Mouse (Mus musculus) MEL (cell line): ENCODE measurements at regions not wholly inside any gene's neighbourhood (a gene's known extent, or its start where the extent isn't known, plus 50 kb on each side); places are given as distances from the start of the nearest gene placed in this dataset.

Source experiments
- DNase-seq: peaks from one replicate; pipeline ENCODE4 v3.0.0; 2011; ENCODE audit warnings: low read depth, low spot score
- H3K27ac ChIP-seq: 2 replicates; pipeline ENCODE4 v1.5.1; 2012; ENCODE audit warnings: low read depth, mild to moderate bottlenecking, control low read depth, low read length, moderate library complexity; ENCODE audit not compliant: control insufficient read depth
- H3K27me3 ChIP-seq, 2 experiments: fragments of 150-350 bp in 1 of 2; sonication (generic) in 1 of 2; 2 replicates each; pipeline ENCODE4 v1.6.1; 2012; ENCODE audit warnings: low read length in 2 of 2, mild to moderate bottlenecking in 2 of 2, improper control_type of control experiment in 1 of 2, moderate library complexity in 1 of 2; ENCODE audit not compliant: insufficient read depth in 2 of 2, control insufficient read depth in 1 of 2
- H3K36me3 ChIP-seq, 2 experiments: 2 replicates each; pipeline ENCODE4 v1.6.1; 2012 to 2014; ENCODE audit warnings: low read length in 2 of 2, improper control_type of control experiment in 1 of 2, inconsistent platforms in 1 of 2, mild to moderate bottlenecking in 1 of 2; ENCODE audit not compliant: insufficient read depth in 2 of 2, control insufficient read depth in 1 of 2
- H3K4me1 ChIP-seq, 2 experiments: fragments of 150-350 bp in 1 of 2; sonication (generic) in 1 of 2; 2 replicates each; pipeline ENCODE4 v1.6.1; 2012; ENCODE audit warnings: low read length in 2 of 2, improper control_type of control experiment in 1 of 2, mild to moderate bottlenecking in 1 of 2; ENCODE audit not compliant: insufficient read depth in 2 of 2, control insufficient read depth in 1 of 2
- H3K4me3 ChIP-seq, 2 experiments: fragments of 150-350 bp in 1 of 2; sonication (generic) in 1 of 2; 2 replicates each; pipeline ENCODE4 v1.5.1; 2012; ENCODE audit warnings: low read depth in 2 of 2, low read length in 2 of 2, mild to moderate bottlenecking in 2 of 2, moderate library complexity in 2 of 2, control low read depth in 1 of 2, improper control_type of control experiment in 1 of 2; ENCODE audit not compliant: control insufficient read depth in 1 of 2, insufficient read depth in 1 of 2
- H3K79me2 ChIP-seq: 2 replicates; pipeline ENCODE4 v1.6.1; 2012; ENCODE audit warnings: mild to moderate bottlenecking, low read length, moderate library complexity; ENCODE audit not compliant: control insufficient read depth, poor library complexity, insufficient read depth
- H3K9ac ChIP-seq: 2 replicates; pipeline ENCODE4 v1.6.1; 2012; ENCODE audit warnings: low read depth, mild to moderate bottlenecking, control low read depth, low read length, moderate library complexity; ENCODE audit not compliant: control insufficient read depth, poor library complexity, severe bottlenecking
- H3K9me3 ChIP-seq: fragments of 150-350 bp; sonication (generic); replicated peaks from 2 replicates; pipeline ENCODE4 v1.6.1; 2012; ENCODE audit warnings: mild to moderate bottlenecking, low read length, improper control_type of control experiment, moderate library complexity; ENCODE audit not compliant: insufficient read depth
- BHLHE40 ChIP-seq: IDR thresholded peaks from 2 replicates; pipeline ENCODE4 v1.6.1; 2012; ENCODE audit warnings: low read depth, mild to moderate bottlenecking, inconsistent platforms, low read length, improper control_type of control experiment, borderline replicate concordance
- CHD1 ChIP-seq: IDR thresholded peaks from 2 replicates; pipeline ENCODE4 v1.6.1; 2012; ENCODE audit warnings: low read depth, mild to moderate bottlenecking, inconsistent platforms, low read length, improper control_type of control experiment
- E2F4 ChIP-seq: IDR thresholded peaks from 2 replicates; pipeline ENCODE4 v1.6.1; 2011; ENCODE audit warnings: low read depth, low read length, improper control_type of control experiment, borderline replicate concordance
- ETS1 ChIP-seq: IDR thresholded peaks from 2 replicates; pipeline ENCODE4 v1.6.1; 2012; ENCODE audit warnings: low read depth, mild to moderate bottlenecking, inconsistent platforms, low read length, improper control_type of control experiment, moderate library complexity
- GABPA ChIP-seq: IDR thresholded peaks from 2 replicates; pipeline ENCODE4 v1.6.1; 2012; ENCODE audit warnings: low read depth, mild to moderate bottlenecking, inconsistent platforms, low read length, improper control_type of control experiment, moderate library complexity
- GATA1 ChIP-seq: IDR thresholded peaks from 2 replicates; pipeline ENCODE4 v1.6.1; 2011; ENCODE audit warnings: low read depth, low read length, improper control_type of control experiment
- JUND ChIP-seq: IDR thresholded peaks from 2 replicates; pipeline ENCODE4 v1.6.1; 2011; ENCODE audit warnings: low read depth, mild to moderate bottlenecking, improper control_type of control experiment, low read length
- MEF2A ChIP-seq: IDR thresholded peaks from 2 replicates; pipeline ENCODE4 v1.6.1; 2014; ENCODE audit warnings: low read depth, mild to moderate bottlenecking, inconsistent platforms, low read length, improper control_type of control experiment; ENCODE audit not compliant: poor library complexity, insufficient replicate concordance, severe bottlenecking; ENCODE audit errors: extremely low read depth
- MYB ChIP-seq: IDR thresholded peaks from 2 replicates; pipeline ENCODE4 v1.6.1; 2011; ENCODE audit warnings: mild to moderate bottlenecking, low read depth, low read length, improper control_type of control experiment
- MYC ChIP-seq: IDR thresholded peaks from 2 replicates; pipeline ENCODE4 v1.6.1; 2011; ENCODE audit warnings: low read depth, mild to moderate bottlenecking, low read length, improper control_type of control experiment, moderate library complexity
- POLR2A ChIP-seq, 2 experiments: IDR thresholded peaks; 2 replicates each; pipeline ENCODE4 v1.6.1; 2011 to 2012; ENCODE audit warnings: low read length in 2 of 2, mild to moderate bottlenecking in 2 of 2, control low read depth in 1 of 2, improper control_type of control experiment in 1 of 2, low read depth in 1 of 2, moderate library complexity in 1 of 2; ENCODE audit not compliant: control insufficient read depth in 1 of 2, insufficient read depth in 1 of 2, poor library complexity in 1 of 2
- POLR2AphosphoS2 ChIP-seq: IDR thresholded peaks from 2 replicates; pipeline ENCODE4 v1.6.1; 2011; ENCODE audit warnings: low read length, improper control_type of control experiment
- SIN3A ChIP-seq: IDR thresholded peaks from 2 replicates; pipeline ENCODE4 v1.6.1; 2012; ENCODE audit warnings: low read length, improper control_type of control experiment, inconsistent platforms
- TAL1 ChIP-seq: IDR thresholded peaks from 2 replicates; pipeline ENCODE4 v1.6.1; 2012; ENCODE audit warnings: mild to moderate bottlenecking, inconsistent platforms, low read length, moderate library complexity, mixed read lengths
- TCF12 ChIP-seq: IDR thresholded peaks from 2 replicates; pipeline ENCODE4 v1.6.1; 2014; ENCODE audit warnings: low read depth, mild to moderate bottlenecking, inconsistent platforms, low read length, improper control_type of control experiment, moderate library complexity
- USF1 ChIP-seq: IDR thresholded peaks from 2 replicates; pipeline ENCODE4 v1.6.1; 2014; ENCODE audit warnings: low read depth, mild to moderate bottlenecking, inconsistent platforms, low read length, improper control_type of control experiment, moderate library complexity
- USF2 ChIP-seq, 2 experiments: IDR thresholded peaks; 2 replicates each; pipeline ENCODE4 v1.6.1; 2011 to 2012; ENCODE audit warnings: improper control_type of control experiment in 2 of 2, low read length in 2 of 2, borderline replicate concordance in 1 of 2, inconsistent platforms in 1 of 2, low read depth in 1 of 2, mild to moderate bottlenecking in 1 of 2; ENCODE audit not compliant: insufficient read depth in 1 of 2
- ZMIZ1 ChIP-seq: IDR thresholded peaks from 2 replicates; pipeline ENCODE4 v1.6.1; 2012; ENCODE audit warnings: low read depth, mild to moderate bottlenecking, inconsistent platforms, low read length, improper control_type of control experiment, moderate library complexity
- ZNF384 ChIP-seq: IDR thresholded peaks from 2 replicates; pipeline ENCODE4 v1.6.1; 2012; ENCODE audit warnings: low read depth, mild to moderate bottlenecking, inconsistent platforms, low read length, improper control_type of control experiment

DNA sequence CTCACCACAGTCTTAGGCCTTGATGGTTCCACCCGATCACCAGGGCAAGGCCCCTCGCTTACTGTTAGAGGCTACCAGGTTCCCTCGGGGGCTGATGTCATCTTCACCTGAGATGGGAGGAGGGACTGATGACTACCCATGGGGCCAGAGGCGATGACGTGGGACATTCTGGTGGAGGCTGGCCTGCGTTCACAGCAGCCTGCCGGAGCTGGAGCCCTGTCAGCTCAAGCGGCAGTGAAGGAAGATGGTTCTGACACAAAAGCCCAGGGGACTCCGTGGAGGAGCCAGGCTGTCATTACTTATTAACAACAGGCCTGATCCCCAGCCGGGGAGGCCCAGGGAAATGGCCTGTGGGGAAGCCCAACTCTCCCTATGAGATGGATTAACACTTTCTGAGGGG is 121.3 kb upstream of the Atp6ap2 start:
- no peak for DNase-seq
- Histone ChIP-seq H3K79me2 (no peaks in the 10 kb centered on the region), H3K9ac (no peak overlapping the region), H3K4me1 (no peaks in the 10 kb centered on the region), H3K27ac (no peak overlapping the region), H3K9me3 (no peaks in the 10 kb centered on the region), H3K36me3 (no peaks in the 10 kb centered on the region), H3K27me3 (no peaks in the 10 kb centered on the region), H3K4me3 (no peak overlapping the region)
- TF ChIP-seq TCF12 (no peak), USF1 (no peak), POLR2A (IDR thresholded peaks at IDR 0.05; ENCODE audit: control insufficient read depth in 1 of 2, insufficient read depth in 1 of 2, low read depth in 1 of 2, low read length in 2 of 2, poor library complexity in 1 of 2) (no peak), GABPA (no peak), ZMIZ1 (no peak), USF2 (IDR thresholded peaks at IDR 0.05; ENCODE audit: borderline replicate concordance in 1 of 2, insufficient read depth in 1 of 2, low read depth in 1 of 2, low read length in 2 of 2) (no peak), ETS1 (no peak), MYB (no peak), E2F4 (no peak), TAL1 (no peak), BHLHE40 (no peak), ZNF384 (no peak), POLR2AphosphoS2 (no peak), SIN3A (no peak)

DNA sequence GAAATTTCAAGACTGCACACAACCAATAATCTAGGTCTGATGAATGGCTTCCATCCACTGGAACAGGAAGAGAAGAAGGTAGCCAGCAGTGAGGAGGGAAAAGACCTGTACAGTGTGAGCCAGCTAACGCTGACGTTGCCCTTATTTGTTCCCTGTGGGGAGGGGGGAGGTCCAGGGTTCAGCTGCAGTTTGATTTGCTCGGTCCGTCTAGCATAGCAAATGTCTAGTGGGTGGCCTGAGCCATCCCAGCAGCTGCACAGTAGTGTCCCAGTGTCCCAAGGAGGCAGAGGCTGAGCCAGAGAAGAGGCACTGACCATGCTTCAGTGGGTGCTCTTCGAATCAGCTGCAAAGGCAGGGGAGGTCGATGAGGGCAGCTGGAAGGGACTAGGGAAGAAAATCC is 120.7 kb upstream of the Atp6ap2 start:
- Histone ChIP-seq H3K4me1 (no peaks in the 10 kb centered on the region), H3K9me3 (no peaks in the 10 kb centered on the region), H3K36me3 (no peaks in the 10 kb centered on the region), H3K27ac (no peak overlapping the region), H3K79me2 (no peaks in the 10 kb centered on the region)
- TF ChIP-seq GATA1 = no peak
- TF ChIP-seq MYC = no peak
- no peak for TF ChIP-seq CHD1
- no peak for TF ChIP-seq JUND
- no peak for TF ChIP-seq MEF2A
- TF ChIP-seq POLR2AphosphoS2 = no peak
- TF ChIP-seq, all 39 proteins: peak for 0
- Histone ChIP-seq H3K27me3 (no peaks in the 10 kb centered on the region), H3K4me3 (no peak overlapping the region), H3K9ac (no peak overlapping the region)
- no peak for DNase-seq
